Mouse (Mus musculus) heart, adult 2 months (tissue): ENCODE data around the gene 4930519G04Rik.
A peak's percentile ranks its signal among the peaks of the same experiment; 100 is the strongest.

ENCODE experiments used
- CTCF ChIP-seq: fragments of 200-600 bp; IDR thresholded peaks from 2 replicates; pipeline ENCODE4 v1.8.1; 2022; ENCODE audit warnings: antibody characterized with exemption, mild to moderate bottlenecking, moderate library complexity
- POLR2A ChIP-seq: fragments of 200-500 bp; IDR thresholded peaks from 2 replicates; pipeline ENCODE4 v1.6.1; 2011; ENCODE audit warnings: mild to moderate bottlenecking, low read depth, low read length, control low read depth; ENCODE audit not compliant: insufficient read depth

GRCm38 (mm10) chr5:114897374-114897793 is 43.9 kb downstream of the 4930519G04Rik start:
- peak; percentile 81 for TF ChIP-seq POLR2A
- no peak for TF ChIP-seq CTCF
